Mouse (Mus musculus) c-Kit-positive CD71-positive TER-119-positive erythroid progenitor cells, embryonic 14.5 days (primary cell): ENCODE data around the gene D630003M21Rik.
A peak's percentile ranks its signal among the peaks of the same experiment; 100 is the strongest.

Experiments
- DNase-seq: peaks from one replicate; pipeline ENCODE4 v3.0.0-alpha.2; 2013; ENCODE audit warnings: low spot score

Gene D630003M21Rik

GRCm38 (mm10) chr2:158166628-158167027, 62.4 kb downstream of the D630003M21Rik start:
- DNase-seq, result no peak

- DNase-seq, result no peak
These were observed 63.2 kb downstream of the D630003M21Rik start for GRCm38 (mm10) chr2:158165776-158166175.

GRCm38 (mm10) chr2:158163034-158163433, 66.0 kb downstream of the D630003M21Rik start:
- no peak for DNase-seq

- DNase-seq, result no peak
These were observed 67.3 kb downstream of the D630003M21Rik start for GRCm38 (mm10) chr2:158161761-158162160.

GRCm38 (mm10) chr2:158159376-158160235, 69.4 kb downstream of the D630003M21Rik start:
- no peak for DNase-seq

- DNase-seq, result no peak
These were observed 71.4 kb downstream of the D630003M21Rik start for GRCm38 (mm10) chr2:158157654-158158053.

GRCm38 (mm10) chr2:158156487-158156886, 72.5 kb downstream of the D630003M21Rik start:
- DNase-seq, result no peak

GRCm38 (mm10) chr2:158155615-158156014, 73.4 kb downstream of the D630003M21Rik start:
- DNase-seq, result no peak

- no peak for DNase-seq
These were observed 73.9 kb downstream of the D630003M21Rik start for GRCm38 (mm10) chr2:158155101-158155500.

- DNase-seq, result no peak
These were observed 74.4 kb downstream of the D630003M21Rik start for GRCm38 (mm10) chr2:158154641-158155040.

GRCm38 (mm10) chr2:158153728-158154343, 75.2 kb downstream of the D630003M21Rik start:
- peak; percentile 69 for DNase-seq

GRCm38 (mm10) chr2:158152685-158153309, 76.2 kb downstream of the D630003M21Rik start:
- no peak for DNase-seq

GRCm38 (mm10) chr2:158151077-158151476, 77.9 kb downstream of the D630003M21Rik start:
- no peak for DNase-seq

GRCm38 (mm10) chr2:158146971-158147370, 82.1 kb downstream of the D630003M21Rik start:
- no peak for DNase-seq

- peak; percentile 91 for DNase-seq
These were observed 82.8 kb downstream of the D630003M21Rik start, which contains the start of gene Tgm2 for GRCm38 (mm10) chr2:158146223-158146622. Gene Tgm2, minus strand, starts transcription at chr2:158146436.

- DNase-seq, result no peak
These were observed 83.4 kb downstream of the D630003M21Rik start for GRCm38 (mm10) chr2:158145528-158146065.

- DNase-seq, result no peak
These were observed 84.1 kb downstream of the D630003M21Rik start for GRCm38 (mm10) chr2:158144750-158145527.

GRCm38 (mm10) chr2:158144263-158144662, 84.8 kb downstream of the D630003M21Rik start:
- no peak for DNase-seq

GRCm38 (mm10) chr2:158143816-158144215, 85.2 kb downstream of the D630003M21Rik start:
- no peak for DNase-seq

- no peak for DNase-seq
These were observed 86.0 kb downstream of the D630003M21Rik start for GRCm38 (mm10) chr2:158142981-158143380.

- peak; percentile 97 for DNase-seq
These were observed 87.2 kb downstream of the D630003M21Rik start for GRCm38 (mm10) chr2:158141690-158142440.
